Mouse (Mus musculus) embryonic stem cell, embryonic (primary cell): Measurements from ENCODE around the gene Wasl.

Source experiments
- CTCF ChIA-PET, 4 experiments: fragments of 300-600 bp in 2 of 4; fragments of 350-600 bp in 2 of 4; sonication (Branson Sonifier 250); formaldehyde crosslinking; loops; one replicate each; lab custom pipeline; 2022; ENCODE audit warnings: inconsistent platforms in 2 of 4; lab: Charles Lee
- POLR2A ChIA-PET, 4 experiments: fragments of 300-600 bp in 2 of 4; fragments of 350-600 bp in 2 of 4; sonication (Branson Sonifier 250); formaldehyde crosslinking; loops; one replicate each; lab custom pipeline; 2022; ENCODE audit warnings: antibody characterized with exemption in 4 of 4, inconsistent platforms in 1 of 4; lab: Charles Lee

The Wasl gene

GRCm38 (mm10) chr6:24664867-24665458 lies at the start of gene Wasl:
TSS of gene Wasl (minus strand) at chr6:24665009.
- ChIA-PET CTCF (no interaction called here), POLR2A (interaction anchor here in 1 of 4 experiments (2.0 to 3.1 kb wide), 2 partner anchors 10 to 31 kb away, joined by 8 to 14 read pairs; no protein-coding TSS in a partner anchor)

GRCm38 (mm10) chr6:24707499-24707898 lies 42.7 kb upstream of the Wasl start:
- ChIA-PET CTCF (no interaction called here), POLR2A (no interaction called here)

GRCm38 (mm10) chr6:24707090-24707489 lies 42.3 kb upstream of the Wasl start:
- ChIA-PET CTCF (no interaction called here), POLR2A (no interaction called here)

GRCm38 (mm10) chr6:24697216-24697615 lies 32.4 kb upstream of the Wasl start:
- POLR2A ChIA-PET = interaction anchor here in 1 of 4 experiments (0.7 kb wide), 1 partner anchor 182 kb away, joined by 4 read pairs; no protein-coding TSS in a partner anchor

GRCm38 (mm10) chr6:24696117-24696516 lies 31.3 kb upstream of the Wasl start:
- CTCF ChIA-PET = no interaction called here
- POLR2A ChIA-PET = no interaction called here

More at GRCm38 (mm10) chr6:24697216-24697615, 32.4 kb upstream of the Wasl start:
- CTCF ChIA-PET = no interaction called here

GRCm38 (mm10) chr6:24694455-24695410 lies 29.9 kb upstream of the Wasl start:
- ChIA-PET CTCF (no interaction called here), POLR2A (no interaction called here)

- CTCF ChIA-PET = no interaction called here
- POLR2A ChIA-PET = no interaction called here
Observed at GRCm38 (mm10) chr6:24687871-24688270, 23.1 kb upstream of the Wasl start.

- CTCF ChIA-PET = no interaction called here
Observed at GRCm38 (mm10) chr6:24683113-24683512, 18.3 kb upstream of the Wasl start.

GRCm38 (mm10) chr6:24667829-24668228 lies 3.0 kb upstream of the Wasl start:
- POLR2A ChIA-PET = interaction anchor here in 1 of 4 experiments (1.4 kb wide), 1 partner anchor 13 kb away, joined by 5 read pairs; no protein-coding TSS in a partner anchor

More at GRCm38 (mm10) chr6:24683113-24683512, 18.3 kb upstream of the Wasl start:
- POLR2A ChIA-PET = no interaction called here

GRCm38 (mm10) chr6:24666248-24666647 lies 1.4 kb upstream of the Wasl start:
- ChIA-PET POLR2A (no interaction called here), CTCF (no interaction called here)

More at GRCm38 (mm10) chr6:24667829-24668228, 3.0 kb upstream of the Wasl start:
- CTCF ChIA-PET = no interaction called here

- ChIA-PET POLR2A (interaction anchor here in 2 of 4 experiments (0.7 to 3.1 kb wide), 5 partner anchors 9 to 60 kb away, joined by 3 to 14 read pairs (median 8); no protein-coding TSS in a partner anchor), CTCF (no interaction called here)
Observed at GRCm38 (mm10) chr6:24664133-24664866, 509 bp downstream of the Wasl start.

GRCm38 (mm10) chr6:24663196-24664132 lies 1.3 kb downstream of the Wasl start:
- CTCF ChIA-PET = no interaction called here
- POLR2A ChIA-PET = interaction anchor here in 2 of 4 experiments (1.2 to 3.1 kb wide), 4 partner anchors 8 to 30 kb away, joined by 4 to 14 read pairs (median 8); no protein-coding TSS in a partner anchor

GRCm38 (mm10) chr6:24662483-24662882 lies 2.3 kb downstream of the Wasl start:
- CTCF ChIA-PET = no interaction called here
- POLR2A ChIA-PET = interaction anchor here in 1 of 4 experiments (0.8 to 3.1 kb wide), 3 partner anchors 9 to 29 kb away, joined by 4 to 8 read pairs (median 8); no protein-coding TSS in a partner anchor

GRCm38 (mm10) chr6:24661879-24662278 lies 2.9 kb downstream of the Wasl start:
- ChIA-PET POLR2A (interaction anchor here in 1 of 4 experiments (2.4 to 3.1 kb wide), 2 partner anchors 10 to 28 kb away, joined by 8 read pairs; no protein-coding TSS in a partner anchor), CTCF (interaction anchor here in 1 of 4 experiments (0.5 to 0.6 kb wide), 2 partner anchors 34 to 198 kb away, joined by 3 to 4 read pairs; no protein-coding TSS in a partner anchor)

GRCm38 (mm10) chr6:24657647-24658387 lies 7.0 kb downstream of the Wasl start:
- POLR2A ChIA-PET = interaction anchor here in 2 of 4 experiments (0.6 to 1.9 kb wide), 4 partner anchors 22 to 176 kb away, joined by 3 to 7 read pairs (median 4); no protein-coding TSS in a partner anchor
- CTCF ChIA-PET = interaction anchor here in 1 of 4 experiments (1.3 kb wide), 1 partner anchor 30 kb away, joined by 3 read pairs; no protein-coding TSS in a partner anchor

- POLR2A ChIA-PET = interaction anchor here in 1 of 4 experiments (1.0 to 2.8 kb wide), 4 partner anchors 8 to 129 kb away, joined by 3 to 14 read pairs (median 5); partner anchors contain the start of gene Wasl
Observed at GRCm38 (mm10) chr6:24656094-24656493, 8.7 kb downstream of the Wasl start.

More at GRCm38 (mm10) chr6:24656094-24656493, 8.7 kb downstream of the Wasl start:
- CTCF ChIA-PET = no interaction called here
